Mouse (Mus musculus) hindbrain, embryonic 16.5 days (tissue): ENCODE data around the gene Lrrk1. TPM values are rescaled to one million over a fixed set of nuclear protein-coding genes. Genes with fewer than 3 reads are reported as not detected.

Experiments
- ATAC-seq: fragments of 200-750 bp; cut with Nextera tagmentation; 2 replicates; pipeline ENCODE4 v1.8.0; 2017; ENCODE audit warnings: moderate TSS enrichment, moderate library complexity
- H3K27ac ChIP-seq: fragments of 300-500 bp; sonication (generic); 2 replicates; pipeline ENCODE4 v1.5.1; 2014; ENCODE audit warnings: low read depth, mild to moderate bottlenecking, control low read depth, low read length, moderate library complexity
- H3K27me3 ChIP-seq: fragments of 300-500 bp; sonication (generic); replicated peaks from 2 replicates; pipeline ENCODE4 v1.6.1; 2014; ENCODE audit warnings: low read length; ENCODE audit not compliant: control insufficient read depth, insufficient read depth
- H3K36me3 ChIP-seq: fragments of 300-500 bp; sonication (generic); 2 replicates; pipeline ENCODE4 v1.6.1; 2014; ENCODE audit warnings: mild to moderate bottlenecking, low read length, moderate library complexity, mixed read lengths; ENCODE audit not compliant: control insufficient read depth, insufficient read depth
- H3K4me1 ChIP-seq: fragments of 300-500 bp; sonication (generic); 2 replicates; pipeline ENCODE4 v1.6.1; 2014; ENCODE audit warnings: low read depth, low read length; ENCODE audit not compliant: control insufficient read depth, insufficient read depth
- H3K4me2 ChIP-seq: fragments of 300-500 bp; sonication (generic); 2 replicates; pipeline ENCODE4 v1.6.1; 2014; ENCODE audit warnings: mild to moderate bottlenecking, low read length, control low read depth, moderate library complexity
- H3K4me3 ChIP-seq: fragments of 300-500 bp; sonication (generic); 2 replicates; pipeline ENCODE4 v1.5.1; 2014; ENCODE audit warnings: mild to moderate bottlenecking, low read length, control low read depth, moderate library complexity
- H3K9ac ChIP-seq: fragments of 300-500 bp; sonication (generic); 2 replicates; pipeline ENCODE4 v1.6.1; 2014; ENCODE audit warnings: low read depth, mild to moderate bottlenecking, control low read depth, low read length, moderate library complexity
- H3K9me3 ChIP-seq: fragments of 300-500 bp; sonication (generic); 2 replicates; pipeline ENCODE4 v1.6.1; 2014; ENCODE audit warnings: mild to moderate bottlenecking, low read length, moderate library complexity; ENCODE audit not compliant: control insufficient read depth
- WGBS: fragments of 180-500 bp; shearing (Covaris S2); extraction: QIAGEN DNeasy Blood & Tissue Kit; methylation state at CpG from one replicate; pipeline ENCODE4 v1.1.7; 2014; 5-methylcytosine and 5-hydroxymethylcytosine counted together
- polyA plus RNA-seq: library from polyadenylated mRNA; unstranded; fragments of >200 nt; fragmentation: Nextera tagmentation; extraction: Ambion mirVana; gene quantifications from 2 replicates; pipeline ENCODE4 v1.2.1, GENCODE M21; 2015

Gene Lrrk1
- polyA plus RNA-seq, 1 experiment from 2014 or later: 3.0 TPM

- H3K4me2 ChIP-seq: no peak overlapping the region
These were observed 18.8 kb downstream of the Lrrk1 start for GRCm38 (mm10) chr7:66369071-66369933.

DNA sequence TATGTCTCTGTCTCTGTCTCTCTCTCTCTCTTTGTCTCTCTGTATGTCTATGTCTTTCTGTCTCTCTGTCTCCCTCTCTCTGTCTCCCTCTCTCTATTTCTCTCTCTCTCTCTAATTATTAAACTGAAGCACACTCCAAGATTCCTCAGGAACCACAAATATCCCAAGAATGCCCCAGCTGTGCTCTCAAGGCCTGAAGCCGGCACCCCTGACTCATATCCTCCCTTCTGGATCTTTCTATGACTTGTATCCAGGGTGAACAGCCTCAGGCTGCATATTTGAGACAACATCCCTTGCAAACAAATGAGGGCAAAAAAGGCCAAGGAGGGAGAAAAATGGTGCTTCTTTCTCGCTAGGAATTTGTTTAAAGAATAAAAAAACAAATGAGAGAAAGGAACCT lies 22.2 kb downstream of the Lrrk1 start, which contains the start of gene Gm10974:
TSS of gene Gm10974 (plus strand) at position 2 of the 400 bp plus-strand sequence.
- no peaks in the 10 kb centered on the region for H3K36me3 ChIP-seq
- H3K4me3 ChIP-seq: no peak within 1 kb of the TSS
- H3K27me3 ChIP-seq: no peaks in the 10 kb centered on the region
- H3K4me1 ChIP-seq: no peaks in the 10 kb centered on the region
- 49% methylated on average over 2 of the region's 2 CpGs for WGBS
- ATAC-seq: no peak
- no peak within 1 kb of the TSS for H3K27ac ChIP-seq
- peaks cover 2% of the 10 kb centered on the region; the same call in 1 of the 2 replicates for H3K9me3 ChIP-seq
- H3K9ac ChIP-seq: no peak within 1 kb of the TSS
- no peak within 1 kb of the TSS for H3K4me2 ChIP-seq

More at GRCm38 (mm10) chr7:66369071-66369933, 18.8 kb downstream of the Lrrk1 start:
- ATAC-seq: no peak
- Histone ChIP-seq H3K9me3 (no peaks in the 10 kb centered on the region), H3K27ac (no peak overlapping the region), H3K4me1 (no peaks in the 10 kb centered on the region), H3K36me3 (no peaks in the 10 kb centered on the region), H3K9ac (no peak overlapping the region), H3K27me3 (no peaks in the 10 kb centered on the region), H3K4me3 (no peak overlapping the region)
- WGBS: 78% methylated on average over 5 of the region's 5 CpGs

GRCm38 (mm10) chr7:66365411-66365810 lies 22.7 kb downstream of the Lrrk1 start:
- Histone ChIP-seq H3K9ac (no peak overlapping the region), H3K27ac (no peak overlapping the region), H3K36me3 (no peaks in the 10 kb centered on the region), H3K4me1 (no peaks in the 10 kb centered on the region), H3K9me3 (peaks cover 2% of the 10 kb centered on the region; the same call in 1 of the 2 replicates), H3K4me3 (no peak overlapping the region), H3K27me3 (no peaks in the 10 kb centered on the region), H3K4me2 (no peak overlapping the region)
- ATAC-seq: no peak
- 75% methylated on average over 2 of the region's 2 CpGs for WGBS

DNA sequence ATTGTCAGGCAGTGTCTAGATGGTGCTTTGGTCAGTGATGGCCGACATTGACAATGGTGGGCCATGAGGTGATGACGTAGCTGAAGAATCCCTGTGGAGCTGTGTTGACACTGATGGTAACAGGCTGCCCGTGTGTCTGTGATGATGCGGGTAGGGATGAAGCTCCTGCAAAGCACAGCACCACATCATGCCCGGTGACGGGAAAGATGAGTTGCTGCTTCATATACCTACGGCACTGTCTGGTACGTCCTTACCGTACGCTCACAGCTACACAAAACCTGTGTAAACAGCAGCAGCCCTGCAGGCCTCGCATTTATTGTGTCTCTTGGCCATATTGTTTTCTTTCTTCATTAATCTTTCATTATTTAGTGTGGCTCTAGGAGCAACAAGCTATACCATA lies 23.7 kb downstream of the Lrrk1 start:
- Histone ChIP-seq H3K27ac (no peak overlapping the region), H3K36me3 (no peaks in the 10 kb centered on the region), H3K9me3 (peaks cover 4% of the 10 kb centered on the region; the same call in 1 of the 2 replicates), H3K4me3 (no peak overlapping the region), H3K4me2 (no peak overlapping the region), H3K4me1 (no peaks in the 10 kb centered on the region), H3K27me3 (no peaks in the 10 kb centered on the region), H3K9ac (no peak overlapping the region)
- no peak for ATAC-seq
- WGBS: 91% methylated on average over 11 of the region's 11 CpGs

- no peak for ATAC-seq
- Histone ChIP-seq H3K4me3 (no peak overlapping the region), H3K9ac (no peak overlapping the region), H3K27me3 (no peaks in the 10 kb centered on the region), H3K9me3 (peaks cover 4% of the 10 kb centered on the region; the same call in 1 of the 2 replicates), H3K4me2 (no peak overlapping the region), H3K4me1 (no peaks in the 10 kb centered on the region), H3K36me3 (no peaks in the 10 kb centered on the region), H3K27ac (no peak overlapping the region)
- 90% methylated on average over 4 of the region's 4 CpGs for WGBS
These were observed 29.1 kb downstream of the Lrrk1 start for GRCm38 (mm10) chr7:66359044-66359443.

- no peaks in the 10 kb centered on the region for H3K36me3 ChIP-seq
- no peak overlapping the region for H3K27ac ChIP-seq
- no peaks in the 10 kb centered on the region for H3K4me1 ChIP-seq
- no peak overlapping the region for H3K9ac ChIP-seq
- H3K27me3 ChIP-seq: no peaks in the 10 kb centered on the region
- ATAC-seq: no peak
- no peak overlapping the region for H3K4me3 ChIP-seq
- WGBS: 92% methylated on average over 3 of the region's 3 CpGs
- no peak overlapping the region for H3K4me2 ChIP-seq
- peaks cover 4% of the 10 kb centered on the region; the same call in 1 of the 2 replicates for H3K9me3 ChIP-seq
These were observed 29.7 kb downstream of the Lrrk1 start for GRCm38 (mm10) chr7:66358461-66358860.

GRCm38 (mm10) chr7:66355791-66356522 lies 32.2 kb downstream of the Lrrk1 start:
- WGBS: 89% methylated on average over 8 of the region's 8 CpGs
- no peak for ATAC-seq

DNA sequence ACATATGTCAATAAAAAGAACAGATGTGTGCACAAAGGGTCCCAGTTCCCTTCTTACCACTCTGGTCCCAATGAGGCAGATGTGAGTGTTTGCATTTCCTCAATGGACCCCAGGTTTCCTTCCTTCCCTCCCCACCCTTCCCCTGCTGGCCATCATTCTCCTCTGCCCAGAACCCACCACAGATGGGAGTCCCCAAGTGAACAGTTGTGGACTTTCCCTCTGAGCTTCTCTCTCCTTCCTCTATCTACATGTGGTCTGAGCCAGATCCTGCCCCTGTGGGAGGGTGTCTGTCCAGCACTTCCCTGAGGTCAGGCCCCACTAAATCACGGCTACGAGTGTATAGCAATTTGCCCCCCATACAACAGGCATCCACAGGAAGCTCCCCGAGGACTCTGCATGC lies 33.2 kb downstream of the Lrrk1 start:
- ATAC-seq: no peak
- WGBS: 72% methylated on average over 3 of the region's 3 CpGs
- Histone ChIP-seq H3K4me2 (no peak overlapping the region), H3K27ac (no peak overlapping the region), H3K9ac (no peak overlapping the region), H3K4me3 (no peak overlapping the region), H3K36me3 (no peaks in the 10 kb centered on the region), H3K4me1 (no peaks in the 10 kb centered on the region), H3K27me3 (no peaks in the 10 kb centered on the region), H3K9me3 (no peaks in the 10 kb centered on the region)

More at GRCm38 (mm10) chr7:66355791-66356522, 32.2 kb downstream of the Lrrk1 start:
- H3K4me3 ChIP-seq: no peak overlapping the region
- no peaks in the 10 kb centered on the region for H3K4me1 ChIP-seq
- H3K27ac ChIP-seq: no peak overlapping the region
- H3K9ac ChIP-seq: no peak overlapping the region
- H3K36me3 ChIP-seq: no peaks in the 10 kb centered on the region
- no peak overlapping the region for H3K4me2 ChIP-seq
- H3K9me3 ChIP-seq: 0 out of 2 replicates have a peak, but pooled peaks cover 2% of the 10 kb centered on the region
- H3K27me3 ChIP-seq: no peaks in the 10 kb centered on the region

DNA sequence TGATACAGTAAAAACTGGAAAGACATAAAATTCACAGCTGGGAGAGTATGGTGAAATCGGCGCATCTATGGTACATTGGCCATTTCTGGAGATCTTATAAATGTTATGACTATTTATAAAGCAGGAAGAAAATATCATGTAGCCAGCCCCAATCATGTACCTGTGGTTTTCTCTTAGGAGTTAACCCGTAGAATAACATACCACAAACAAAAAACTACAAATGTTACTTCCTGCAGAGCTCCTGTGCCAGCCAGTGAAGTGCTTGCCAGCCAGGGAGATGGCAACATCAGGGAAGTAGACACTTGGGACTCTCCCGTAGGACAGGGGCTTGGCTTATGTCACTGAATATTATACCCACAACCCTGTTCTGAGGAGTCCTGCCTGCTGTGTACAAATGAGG lies 37.1 kb downstream of the Lrrk1 start:
- 86% methylated on average over 4 of the region's 4 CpGs for WGBS
- no peaks in the 10 kb centered on the region for H3K9me3 ChIP-seq
- ATAC-seq: no peak
- H3K27ac ChIP-seq: no peak overlapping the region
- no peak overlapping the region for H3K4me2 ChIP-seq
- H3K4me1 ChIP-seq: peaks cover 4% of the 10 kb centered on the region; the same call in 1 of the 2 replicates
- no peak overlapping the region for H3K9ac ChIP-seq
- H3K27me3 ChIP-seq: no peaks in the 10 kb centered on the region
- no peaks in the 10 kb centered on the region for H3K36me3 ChIP-seq
- no peak overlapping the region for H3K4me3 ChIP-seq
